Mouse (Mus musculus) heart, embryonic 14.5 days (tissue): ENCODE measurements around the gene Ntn4. TPM values are rescaled to one million over a fixed set of nuclear protein-coding genes. Genes with fewer than 3 reads are reported as not detected.
A peak's percentile ranks its signal among the peaks of the same experiment; 100 is the strongest.

ENCODE experiments used
- ATAC-seq: fragments of 200-750 bp; cut with Nextera tagmentation; 2 replicates; pipeline ENCODE4 v1.8.0; 2017; ENCODE audit warnings: low read depth, moderate TSS enrichment; ENCODE audit not compliant: insufficient number of reproducible peaks, insufficient read depth, low FRiP score
- H3K27ac ChIP-seq, 2 experiments: fragments of 200-500 bp in 1 of 2; fragments of 300-500 bp in 1 of 2; sonication (generic) in 1 of 2; replicated peaks in 1 of 2; 2 replicates each; pipeline ENCODE4 v1.5.1; 2012 to 2014; ENCODE audit warnings: low read depth in 2 of 2, low read length in 2 of 2, control low read depth in 1 of 2, mild to moderate bottlenecking in 1 of 2, mixed read lengths in 1 of 2; ENCODE audit not compliant: control insufficient read depth in 1 of 2, insufficient read depth in 1 of 2
- H3K27me3 ChIP-seq: fragments of 300-500 bp; sonication (generic); 2 replicates; pipeline ENCODE4 v1.6.1; 2014; ENCODE audit warnings: mild to moderate bottlenecking, low read length, control low read depth; ENCODE audit not compliant: control insufficient read depth, insufficient read depth
- H3K36me3 ChIP-seq: fragments of 300-500 bp; sonication (generic); 2 replicates; pipeline ENCODE4 v1.6.1; 2014; ENCODE audit warnings: mild to moderate bottlenecking, control low read depth, low read length, mixed read lengths; ENCODE audit not compliant: control insufficient read depth, insufficient read depth
- H3K4me1 ChIP-seq, 2 experiments: fragments of 200-500 bp in 1 of 2; fragments of 300-500 bp in 1 of 2; sonication (generic) in 1 of 2; 2 replicates each; pipeline ENCODE4 v1.6.1; 2012 to 2014; ENCODE audit warnings: low read length in 2 of 2, control low read depth in 1 of 2, mixed read lengths in 1 of 2; ENCODE audit not compliant: control insufficient read depth in 2 of 2, insufficient read depth in 2 of 2
- H3K4me2 ChIP-seq: fragments of 300-500 bp; sonication (generic); 2 replicates; pipeline ENCODE4 v1.6.1; 2014; ENCODE audit warnings: mild to moderate bottlenecking, low read length
- H3K4me3 ChIP-seq, 2 experiments: fragments of 200-500 bp in 1 of 2; fragments of 300-500 bp in 1 of 2; sonication (generic) in 1 of 2; 2 replicates each; pipeline ENCODE4 v1.5.1; 2012 to 2014; ENCODE audit warnings: low read length in 2 of 2, mild to moderate bottlenecking in 2 of 2, control low read depth in 1 of 2, low read depth in 1 of 2, moderate library complexity in 1 of 2; ENCODE audit not compliant: control insufficient read depth in 1 of 2, insufficient read depth in 1 of 2
- H3K9ac ChIP-seq: fragments of 300-500 bp; sonication (generic); 2 replicates; pipeline ENCODE4 v1.6.1; 2014; ENCODE audit warnings: mild to moderate bottlenecking, low read length
- H3K9me3 ChIP-seq: fragments of 300-500 bp; sonication (generic); 2 replicates; pipeline ENCODE4 v1.6.1; 2016; ENCODE audit warnings: low read length, control low read depth; ENCODE audit not compliant: control insufficient read depth
- WGBS: fragments of 180-500 bp; shearing (Covaris S2); extraction: QIAGEN DNeasy Blood & Tissue Kit; methylation state at CpG from one replicate; pipeline ENCODE4 v1.1.7; 2014; 5-methylcytosine and 5-hydroxymethylcytosine counted together
- polyA plus RNA-seq: library from polyadenylated mRNA; unstranded; fragments of >200 nt; fragmentation: Nextera tagmentation; extraction: Ambion mirVana; gene quantifications from 2 replicates; pipeline ENCODE4 v1.2.1, GENCODE M21; 2014

Ntn4 gene
- 3.1 and 3.2 TPM in 2 replicates for polyA plus RNA-seq

- H3K4me3 ChIP-seq, result peak within 1 kb of the TSS; percentile 67 to 73
- peak within 1 kb of the TSS in 1 of 2 experiments; percentile 7; a peak in 1 of 4 replicates for H3K27ac ChIP-seq
- ATAC-seq, result peak; percentile 23; the same call in 1 of the 2 replicates
- H3K4me1 ChIP-seq, result peaks cover 11 to 22% of the 10 kb centered on the region in 2 experiments
- 0 out of 2 replicates have a peak, but pooled peaks cover 9% of the 10 kb centered on the region for H3K36me3 ChIP-seq
- 5% methylated on average over 15 of the region's 30 CpGs for WGBS
- H3K4me2 ChIP-seq, result peak within 1 kb of the TSS; percentile 96
- no peaks in the 10 kb centered on the region for H3K9me3 ChIP-seq
- peak within 1 kb of the TSS; percentile 87 for H3K9ac ChIP-seq
- H3K27me3 ChIP-seq, result peaks cover 81% of the 10 kb centered on the region
These were observed at the start of gene Ntn4 for GRCm38 (mm10) chr10:93640521-93640952. Gene Ntn4 (plus strand): TSS chr10:93640681.

- Histone ChIP-seq H3K27me3 (no peaks in the 10 kb centered on the region), H3K36me3 (peaks cover 1% of the 10 kb centered on the region; the same call in 1 of the 2 replicates), H3K4me3 (no peak overlapping the region), H3K9me3 (no peaks in the 10 kb centered on the region), H3K4me2 (no peak overlapping the region), H3K27ac (no peak overlapping the region), H3K9ac (no peak overlapping the region), H3K4me1 (peaks cover 7 to 11% of the 10 kb centered on the region in 2 experiments)
- no peak for ATAC-seq
- WGBS, result 53% methylated on average over 12 of the region's 12 CpGs
These were observed 48.0 kb upstream of the Ntn4 start for GRCm38 (mm10) chr10:93592456-93592855.

- Histone ChIP-seq H3K27ac (no peak overlapping the region), H3K36me3 (no peaks in the 10 kb centered on the region), H3K27me3 (no peaks in the 10 kb centered on the region), H3K4me2 (peak overlapping the region; percentile 79), H3K4me3 (peak overlapping the region; percentile 38 to 51), H3K9me3 (no peaks in the 10 kb centered on the region), H3K9ac (peak overlapping the region; percentile 45), H3K4me1 (peaks cover 0 to 7% of the 10 kb centered on the region in 2 experiments; a peak in 2 of 4 replicates)
- no peak for ATAC-seq
- 2% methylated on average over 22 of the region's 22 CpGs for WGBS
These were observed 46.4 kb upstream of the Ntn4 start for GRCm38 (mm10) chr10:93594022-93594482.

GRCm38 (mm10) chr10:93595831-93596230 is 44.6 kb upstream of the Ntn4 start:
- Histone ChIP-seq H3K9ac (no peak overlapping the region), H3K4me3 (no peak overlapping the region), H3K27me3 (no peaks in the 10 kb centered on the region), H3K4me2 (no peak overlapping the region), H3K36me3 (no peaks in the 10 kb centered on the region), H3K4me1 (peaks cover 0 to 4% of the 10 kb centered on the region in 2 experiments; a peak in 2 of 4 replicates), H3K27ac (no peak overlapping the region), H3K9me3 (no peaks in the 10 kb centered on the region)
- 53% methylated on average over 4 of the region's 4 CpGs for WGBS
- ATAC-seq, result no peak

GRCm38 (mm10) chr10:93596641-93597040 is 43.8 kb upstream of the Ntn4 start:
- Histone ChIP-seq H3K4me3 (no peak overlapping the region), H3K27me3 (no peaks in the 10 kb centered on the region), H3K4me2 (no peak overlapping the region), H3K36me3 (no peaks in the 10 kb centered on the region), H3K4me1 (peaks cover 0 to 4% of the 10 kb centered on the region in 2 experiments; a peak in 2 of 4 replicates), H3K9ac (no peak overlapping the region), H3K27ac (no peak overlapping the region), H3K9me3 (no peaks in the 10 kb centered on the region)
- WGBS, result 67% methylated on average over 3 of the region's 3 CpGs
- ATAC-seq, result no peak

- H3K4me3 ChIP-seq, result no peak overlapping the region
These were observed 38.2 kb upstream of the Ntn4 start for GRCm38 (mm10) chr10:93602309-93602708.

GRCm38 (mm10) chr10:93603256-93603655 is 37.2 kb upstream of the Ntn4 start:
- WGBS, result 89% methylated on average over 1 of the region's 1 CpGs
- Histone ChIP-seq H3K36me3 (no peaks in the 10 kb centered on the region), H3K4me1 (no peaks in the 10 kb centered on the region), H3K4me3 (no peak overlapping the region), H3K27ac (no peak overlapping the region), H3K9ac (no peak overlapping the region), H3K4me2 (no peak overlapping the region), H3K27me3 (no peaks in the 10 kb centered on the region), H3K9me3 (peaks cover 5% of the 10 kb centered on the region)
- ATAC-seq, result no peak

More at GRCm38 (mm10) chr10:93602309-93602708, 38.2 kb upstream of the Ntn4 start:
- Histone ChIP-seq H3K36me3 (no peaks in the 10 kb centered on the region), H3K4me2 (no peak overlapping the region), H3K9ac (no peak overlapping the region), H3K4me1 (no peaks in the 10 kb centered on the region), H3K27me3 (no peaks in the 10 kb centered on the region), H3K9me3 (peaks cover 5% of the 10 kb centered on the region), H3K27ac (no peak overlapping the region)
- WGBS, result 78% methylated on average over 5 of the region's 5 CpGs
- no peak for ATAC-seq

- H3K27ac ChIP-seq, result no peak overlapping the region
- no peak for ATAC-seq
- H3K4me1 ChIP-seq, result no peaks in the 10 kb centered on the region
- no peak overlapping the region for H3K4me2 ChIP-seq
- no peaks in the 10 kb centered on the region for H3K36me3 ChIP-seq
- 81% methylated on average over 9 of the region's 9 CpGs for WGBS
- H3K27me3 ChIP-seq, result no peaks in the 10 kb centered on the region
- peaks cover 10% of the 10 kb centered on the region for H3K9me3 ChIP-seq
- H3K9ac ChIP-seq, result no peak overlapping the region
- H3K4me3 ChIP-seq, result no peak overlapping the region
These were observed 34.2 kb upstream of the Ntn4 start for GRCm38 (mm10) chr10:93606326-93606725.
